Mouse (Mus musculus): ENCODE results near the gene Gm49366.
"Not testable (repeated sequence)": the region's sequence is repeated elsewhere in the genome, so short reads cannot be mapped to it uniquely, and the experiment has no call there.

Gene Gm49366

DNA sequence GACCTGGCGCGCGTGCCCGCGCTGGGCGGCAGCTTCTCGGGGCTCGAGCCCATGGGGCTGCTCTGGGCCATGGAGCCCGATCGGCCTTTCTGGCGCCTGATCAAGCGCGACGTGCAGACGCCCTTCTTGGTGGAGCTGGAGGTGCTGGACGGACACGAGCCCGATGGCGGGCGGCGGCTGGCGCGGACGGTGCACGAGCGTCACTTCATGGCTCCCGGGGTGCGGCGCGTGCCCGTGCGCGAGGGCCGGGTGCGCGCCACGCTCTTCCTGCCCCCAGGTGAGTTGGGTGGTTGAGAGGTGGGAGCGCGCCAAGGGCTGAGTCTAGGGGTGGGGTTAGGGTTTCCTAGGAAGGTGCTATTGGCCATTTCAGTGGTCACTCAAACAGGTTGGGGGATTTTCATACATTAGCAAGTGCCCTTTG lies at the start of gene Gm49366:
Gene Gm49366 (plus strand): TSS at position 245 of the 421 bp plus-strand sequence.
- DNase-seq: peak; percentile 71

DNA sequence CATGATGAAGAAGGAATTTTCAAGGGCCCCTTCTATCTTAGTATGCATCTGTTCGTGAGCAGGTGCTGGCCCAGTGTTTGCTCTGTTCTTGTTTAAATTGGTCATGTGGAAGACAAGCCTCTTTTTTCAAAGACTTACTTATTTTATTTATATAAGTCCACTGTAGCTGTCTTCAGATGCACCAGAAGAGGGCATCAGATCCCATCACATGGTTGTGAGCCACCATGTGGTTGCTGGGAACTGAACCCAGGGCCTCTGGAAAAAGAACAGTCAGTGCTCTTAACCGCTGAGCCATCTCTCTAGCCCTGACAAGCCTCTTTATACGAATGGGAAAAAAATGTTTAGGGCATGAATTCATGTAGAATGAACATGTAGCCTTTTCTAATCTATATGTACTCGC lies 49.4 kb upstream of the Gm49366 start:
- DNase-seq: no peak

DNA sequence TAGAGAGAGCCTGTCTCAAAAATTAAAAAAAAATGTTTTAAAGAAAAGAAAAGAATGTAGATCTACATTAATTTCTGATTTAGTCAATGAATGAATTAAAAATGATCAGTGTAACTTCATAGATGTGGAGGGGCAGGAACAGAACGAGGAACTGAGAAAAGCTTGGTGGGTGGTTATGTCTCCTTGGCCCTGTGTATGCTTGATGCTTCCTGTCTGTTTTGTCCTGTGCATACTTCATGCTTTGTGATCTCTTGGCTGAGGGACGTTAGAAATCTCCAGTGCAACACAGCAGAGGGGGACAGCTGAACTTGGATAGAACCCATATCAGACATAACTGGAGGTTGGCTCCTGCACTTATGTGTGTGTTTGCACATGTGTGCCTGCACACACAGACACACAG lies 41.5 kb upstream of the Gm49366 start:
- DNase-seq: no peak

- no peak for DNase-seq
Measured at GRCm38 (mm10) chr12:83998341-83999107, 40.2 kb upstream of the Gm49366 start.

GRCm38 (mm10) chr12:83999237-83999636 lies 39.5 kb upstream of the Gm49366 start:
- peak; percentile 89 for DNase-seq

DNA sequence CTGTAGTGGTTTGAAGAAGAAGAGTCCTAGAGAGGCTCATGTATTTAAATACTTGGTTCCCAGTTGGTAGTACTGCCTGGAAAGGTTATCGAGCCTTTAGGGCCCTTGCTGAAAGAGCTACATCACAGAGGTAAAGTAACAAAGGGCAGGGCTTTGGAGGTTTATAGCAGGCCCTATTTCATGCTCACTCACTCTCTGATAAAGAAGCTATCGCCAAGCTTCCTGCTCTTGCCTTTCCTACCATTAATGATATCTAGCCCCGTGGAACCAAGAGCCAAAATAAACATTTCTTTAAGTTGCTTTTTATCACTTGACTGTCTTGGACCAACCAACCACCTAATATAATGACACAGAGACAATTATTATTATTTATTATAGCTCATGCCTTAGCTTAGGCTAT lies 38.3 kb upstream of the Gm49366 start:
- DNase-seq: no peak

GRCm38 (mm10) chr12:84003866-84004265 lies 34.9 kb upstream of the Gm49366 start:
- no peak for DNase-seq

GRCm38 (mm10) chr12:84008251-84008650 lies 30.5 kb upstream of the Gm49366 start:
- DNase-seq: peak; percentile 33

GRCm38 (mm10) chr12:84008729-84009128 lies 30.0 kb upstream of the Gm49366 start:
- DNase-seq: no peak

GRCm38 (mm10) chr12:84009171-84009965 lies 29.4 kb upstream of the Gm49366 start, which contains the start of gene Acot1:
TSS of gene Acot1 (plus strand) at chr12:84009490.
- DNase-seq: peak; percentile 81

GRCm38 (mm10) chr12:84010201-84010600 lies 28.5 kb upstream of the Gm49366 start:
- no peak for DNase-seq

- peak; percentile 92 for DNase-seq
Measured at GRCm38 (mm10) chr12:84011251-84012040, 27.3 kb upstream of the Gm49366 start.

DNA sequence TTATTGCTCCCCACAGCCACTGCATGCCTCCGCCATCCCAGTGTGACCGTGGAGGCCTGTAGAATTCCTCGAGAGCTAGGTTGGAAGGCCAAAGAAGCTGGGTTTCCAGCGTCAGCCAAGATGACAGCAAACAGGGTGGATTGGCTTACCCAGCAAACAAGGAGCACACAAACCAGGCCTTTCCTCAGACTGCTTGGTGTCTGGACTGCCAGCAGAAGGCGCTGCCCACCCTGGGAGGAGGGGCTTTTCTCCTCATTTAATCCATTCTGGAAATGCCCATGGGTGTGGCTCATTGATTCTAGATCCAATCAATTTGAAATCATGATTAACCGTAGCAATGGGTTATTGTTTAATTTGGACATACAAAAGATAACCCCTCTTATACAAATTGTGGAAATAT lies 25.6 kb upstream of the Gm49366 start:
- DNase-seq: no peak

- DNase-seq: no peak
Measured at GRCm38 (mm10) chr12:84013701-84014100, 25.0 kb upstream of the Gm49366 start.

- DNase-seq: peak; percentile 88
Measured at GRCm38 (mm10) chr12:84020528-84020927, 18.2 kb upstream of the Gm49366 start.

- not testable (repeated sequence) for DNase-seq
Measured at GRCm38 (mm10) chr12:84022266-84022665, 16.5 kb upstream of the Gm49366 start.

DNA sequence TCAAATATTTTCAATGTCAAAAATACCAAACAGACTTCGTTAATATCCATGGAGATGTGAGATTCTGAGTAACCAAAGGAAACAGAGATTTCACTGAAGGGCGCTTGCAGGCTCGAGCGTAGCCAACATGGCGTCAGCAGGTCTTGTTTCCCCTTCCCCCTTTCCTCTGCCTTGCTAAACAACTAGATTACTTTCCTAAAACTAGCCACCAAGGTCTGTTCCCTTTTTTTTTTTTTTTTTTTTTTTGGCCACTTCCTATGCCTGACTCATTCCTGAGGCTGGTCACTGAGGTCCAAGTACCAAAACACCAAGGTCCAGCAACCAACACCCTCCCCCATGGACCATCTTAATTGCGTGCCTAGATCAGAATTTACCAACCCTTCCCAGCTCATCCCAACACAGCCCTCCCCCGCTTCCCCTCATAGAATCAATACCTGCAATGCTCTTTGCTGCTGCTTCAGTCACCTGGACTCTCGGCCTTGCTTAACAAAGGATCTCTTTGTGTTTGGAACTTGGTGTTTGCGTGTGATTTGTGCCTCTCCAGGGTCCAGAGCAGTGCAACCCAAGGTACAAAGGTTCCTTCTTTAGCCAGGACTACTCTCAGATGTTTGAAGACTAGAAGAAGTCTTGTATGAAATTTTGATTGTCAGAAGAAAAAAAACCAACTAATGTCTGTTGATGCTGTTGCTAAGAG lies 15.5 kb upstream of the Gm49366 start:
- DNase-seq: no peak

GRCm38 (mm10) chr12:84025888-84026287 lies 12.8 kb upstream of the Gm49366 start:
- no peak for DNase-seq

DNA sequence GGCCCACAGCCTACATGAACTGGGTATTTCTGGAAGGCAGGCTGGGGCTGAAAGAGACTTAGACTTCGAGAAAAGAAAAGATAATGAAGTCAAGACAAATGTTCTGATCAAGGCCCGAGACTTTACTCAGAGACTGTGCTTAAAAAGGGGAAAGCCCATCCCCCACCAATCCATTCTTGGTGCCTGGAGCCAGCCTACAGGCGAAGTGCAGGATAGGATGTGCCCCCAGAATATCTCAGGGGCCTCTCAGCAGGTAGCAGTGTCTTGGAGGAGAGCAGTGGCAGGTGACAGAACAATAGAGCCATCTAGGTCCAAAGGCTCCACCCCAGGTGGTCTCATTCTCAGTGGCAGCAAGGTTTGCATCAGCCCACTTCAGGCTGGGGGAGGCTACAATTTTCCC lies 10.4 kb upstream of the Gm49366 start:
- not testable (repeated sequence) for DNase-seq

DNA sequence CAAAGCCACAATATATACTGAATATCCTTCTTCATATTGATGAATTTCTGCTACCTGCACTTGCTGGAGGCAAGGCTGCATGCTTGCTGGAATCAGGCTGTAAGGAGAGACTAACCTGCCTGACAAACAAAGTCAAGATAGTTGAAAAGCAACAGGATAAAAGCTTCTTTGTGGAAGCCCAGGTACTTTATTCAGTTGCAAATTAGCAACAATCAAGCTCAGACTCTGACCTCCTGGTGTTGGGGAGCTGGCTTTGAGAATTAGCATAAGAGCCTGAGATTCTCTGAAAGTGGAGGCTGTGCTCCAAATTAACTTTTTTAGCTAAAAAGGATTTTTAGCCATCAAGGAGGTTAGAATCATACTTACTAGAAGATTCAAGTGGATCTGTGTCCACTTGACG lies 9.7 kb upstream of the Gm49366 start:
- not testable (repeated sequence) for DNase-seq

GRCm38 (mm10) chr12:84030659-84031332 lies 7.9 kb upstream of the Gm49366 start:
- peak; percentile 83 for DNase-seq

DNA sequence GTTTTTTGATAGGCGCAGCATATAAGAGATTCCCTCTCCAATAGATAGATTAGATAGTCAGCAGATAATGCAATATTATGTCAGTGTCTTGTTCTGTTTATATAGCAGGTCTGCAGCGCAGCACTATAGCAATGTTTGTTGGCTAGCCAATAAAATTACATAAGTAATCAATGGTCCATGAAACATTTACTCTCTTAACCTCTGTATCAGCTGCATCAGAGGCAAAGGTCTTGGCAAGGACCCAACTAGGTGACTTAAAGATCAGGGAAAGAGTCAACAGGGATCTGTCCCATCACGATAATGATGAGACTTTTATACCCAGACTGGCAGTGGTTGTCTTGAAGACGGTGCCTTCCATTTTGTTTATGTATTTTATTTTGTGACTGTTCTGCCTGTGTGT lies 5.9 kb upstream of the Gm49366 start:
- DNase-seq: no peak
